Mouse (Mus musculus) stomach, postnatal 0 days (tissue): Measurements from ENCODE around the gene Idh2. TPM values are rescaled to one million over a fixed set of nuclear protein-coding genes. Genes with fewer than 3 reads are reported as not detected.

ENCODE experiments used
- ATAC-seq: fragments of 200-750 bp; cut with Nextera tagmentation; 2 replicates; pipeline ENCODE4 v1.8.0; 2017; ENCODE audit not compliant: low FRiP score, low TSS enrichment
- DNase-seq: peaks from one replicate; pipeline ENCODE4 v3.0.0-alpha.2; 2016; ENCODE audit warnings: low spot score
- H3K27ac ChIP-seq: fragments of 300-500 bp; sonication (generic); replicated peaks from 2 replicates; pipeline ENCODE4 v1.5.1; 2014; ENCODE audit warnings: mild to moderate bottlenecking, control low read depth
- H3K27me3 ChIP-seq: fragments of 300-500 bp; sonication (generic); 2 replicates; pipeline ENCODE4 v1.6.1; 2014; ENCODE audit warnings: low read length; ENCODE audit not compliant: control insufficient read depth, insufficient read depth
- H3K36me3 ChIP-seq: fragments of 300-500 bp; sonication (generic); 2 replicates; pipeline ENCODE4 v1.6.1; 2014; ENCODE audit warnings: low read length, mixed read lengths; ENCODE audit not compliant: control insufficient read depth, insufficient read depth
- H3K4me1 ChIP-seq: fragments of 300-500 bp; sonication (generic); replicated peaks from 2 replicates; pipeline ENCODE4 v1.6.1; 2014; ENCODE audit warnings: antibody characterized with exemption; ENCODE audit not compliant: control insufficient read depth, insufficient read depth
- H3K4me2 ChIP-seq: fragments of 300-500 bp; sonication (generic); replicated peaks from 2 replicates; pipeline ENCODE4 v1.6.1; 2014; ENCODE audit warnings: low read depth, mild to moderate bottlenecking, control low read depth, moderate library complexity
- H3K4me3 ChIP-seq: fragments of 300-500 bp; sonication (generic); 2 replicates; pipeline ENCODE4 v1.5.1; 2014; ENCODE audit warnings: low read depth, low read length, control low read depth
- H3K9ac ChIP-seq: fragments of 300-500 bp; sonication (generic); 2 replicates; pipeline ENCODE4 v1.6.1; 2014; ENCODE audit warnings: mild to moderate bottlenecking, low read length, control low read depth, mixed read lengths
- H3K9me3 ChIP-seq: fragments of 300-500 bp; sonication (generic); 2 replicates; pipeline ENCODE4 v1.6.1; 2016; ENCODE audit warnings: low read length; ENCODE audit not compliant: control insufficient read depth
- CTCF ChIP-seq: IDR thresholded peaks from 2 replicates; pipeline ENCODE4 v1.5.1; 2016; ENCODE audit warnings: antibody characterized with exemption, low read depth, mild to moderate bottlenecking, moderate library complexity
- EP300 ChIP-seq: optimal IDR thresholded peaks from 2 replicates; pipeline ENCODE3; 2016; ENCODE audit warnings: antibody characterized with exemption
- WGBS: fragments of 180-500 bp; shearing (Covaris S2); extraction: QIAGEN DNeasy Blood & Tissue Kit; methylation state at CpG from one replicate; pipeline ENCODE4 v1.1.7; 2014; 5-methylcytosine and 5-hydroxymethylcytosine counted together
- polyA plus RNA-seq: library from polyadenylated mRNA; unstranded; fragments of >200 nt; fragmentation: Nextera tagmentation; extraction: Ambion mirVana; gene quantifications from 2 replicates; pipeline ENCODE4 v1.2.1, GENCODE M21; 2015

The Idh2 gene
- 288 TPM in 2 replicates for polyA plus RNA-seq

DNA sequence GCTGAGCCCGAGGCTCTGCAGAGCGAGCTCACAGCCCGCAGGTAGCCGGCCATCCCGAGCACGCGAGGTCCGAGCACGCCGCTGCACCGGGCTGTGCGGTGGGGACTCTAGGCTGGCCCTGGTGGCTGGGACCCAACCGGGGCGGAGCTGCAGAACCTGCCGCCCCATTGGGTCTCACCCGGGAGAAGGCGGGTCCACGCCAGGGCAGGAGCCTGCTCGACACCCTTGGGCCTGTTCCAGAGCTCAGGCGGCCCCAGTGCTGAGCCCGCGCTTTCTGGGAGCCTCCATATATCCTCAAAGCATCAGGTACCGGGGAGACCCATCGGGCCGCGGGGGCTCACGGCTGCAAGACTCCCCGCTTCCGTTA lies at the start of gene Idh2:
Gene Idh2 (minus strand): TSS at position 169 of the 367 bp plus-strand sequence.
- DNase-seq: peak; percentile 95
- ATAC-seq: peak; percentile 94

DNA sequence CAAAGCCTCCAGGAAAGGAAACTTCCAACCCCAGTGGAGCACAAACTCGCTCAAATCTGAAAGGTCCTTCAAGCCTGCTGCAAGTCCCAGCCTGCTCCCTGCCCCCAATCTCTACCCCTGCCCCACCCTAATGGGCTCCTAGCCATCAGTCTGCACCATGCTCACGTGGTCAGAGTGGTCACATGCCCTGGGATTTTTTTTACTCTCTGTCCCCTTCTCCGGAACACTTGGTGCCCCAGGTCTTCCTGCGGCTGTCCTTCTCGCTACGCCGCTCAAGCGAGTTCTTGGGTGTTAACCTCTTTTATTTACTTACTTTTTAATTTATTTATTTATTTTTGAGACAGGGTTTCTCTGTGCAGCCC lies 45.7 kb upstream of the Idh2 start:
- Histone ChIP-seq H3K4me2 (0 out of 2 replicates have a peak overlapping the region, but pooled peaks have one; percentile 29), H3K4me3 (no peak overlapping the region), H3K36me3 (no peaks in the 10 kb centered on the region), H3K27me3 (no peaks in the 10 kb centered on the region), H3K9ac (peak overlapping the region; percentile 31; the same call in 1 of the 2 replicates), H3K27ac (peak overlapping the region; percentile 95), H3K9me3 (no peaks in the 10 kb centered on the region), H3K4me1 (peaks cover 6% of the 10 kb centered on the region)
- DNase-seq (peak; percentile 92), ATAC-seq (peak; percentile 67)
- whole genome bisulfite sequencing: 51% methylated on average over 8 of the region's 8 CpGs
- no peak for TF ChIP-seq CTCF
- TF ChIP-seq EP300: no peak

More for the DNA sequence above, at the start of gene Idh2:
- peaks cover 10% of the 10 kb centered on the region for H3K4me1 ChIP-seq
- 0% methylated on average over 28 of the region's 29 CpGs for WGBS
- H3K9me3 ChIP-seq: no peaks in the 10 kb centered on the region
- H3K27me3 ChIP-seq: no peaks in the 10 kb centered on the region
- no peak for TF ChIP-seq EP300
- H3K36me3 ChIP-seq: no peaks in the 10 kb centered on the region
- H3K9ac ChIP-seq: peak within 1 kb of the TSS; percentile 95
- H3K4me2 ChIP-seq: peak within 1 kb of the TSS; percentile 94
- H3K27ac ChIP-seq: peak within 1 kb of the TSS; percentile 98
- H3K4me3 ChIP-seq: peak within 1 kb of the TSS; percentile 92

DNA sequence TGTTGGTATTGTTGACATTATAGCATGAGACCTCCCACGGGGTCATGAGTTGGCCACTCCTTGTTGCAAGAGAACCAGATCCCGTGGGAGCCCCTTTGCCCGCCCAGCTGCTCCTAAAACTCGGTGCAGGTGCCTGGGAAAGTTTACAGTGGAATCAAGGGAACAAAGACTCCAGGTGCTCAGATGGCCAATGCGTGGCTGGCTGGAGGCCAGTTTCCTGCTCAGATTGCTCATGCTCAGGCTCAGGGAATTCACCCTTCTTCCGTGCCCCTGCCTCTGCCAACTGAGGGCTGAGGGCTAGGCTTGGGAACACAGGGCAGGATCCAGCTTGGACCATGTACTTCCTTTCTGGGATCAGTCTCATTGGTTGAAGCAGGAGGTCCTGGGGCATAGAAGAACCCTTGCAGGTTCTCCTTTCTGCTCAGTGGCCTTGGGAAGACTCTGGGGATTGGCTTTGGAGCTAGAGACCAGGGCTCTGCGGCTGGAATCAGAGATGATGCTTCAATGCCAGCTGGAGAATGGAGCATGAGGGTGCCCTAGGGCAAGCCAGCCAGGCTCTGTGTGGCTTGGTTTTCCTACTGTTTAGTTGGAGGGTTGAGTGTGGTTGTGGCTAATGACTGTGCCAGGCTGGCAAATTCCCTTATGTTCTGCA lies 45.2 kb upstream of the Idh2 start:
- TF ChIP-seq EP300 (no peak), CTCF (no peak)
- DNase-seq (peak; percentile 94), ATAC-seq (peak; percentile 88)
- Histone ChIP-seq H3K36me3 (no peaks in the 10 kb centered on the region), H3K27ac (peak overlapping the region; percentile 95), H3K9me3 (no peaks in the 10 kb centered on the region), H3K4me3 (no peak overlapping the region), H3K27me3 (no peaks in the 10 kb centered on the region), H3K4me1 (peaks cover 6% of the 10 kb centered on the region; the same call in 1 of the 2 replicates), H3K4me2 (0 out of 2 replicates have a peak overlapping the region, but pooled peaks have one; percentile 29), H3K9ac (peak overlapping the region; percentile 31)
- WGBS: 31% methylated on average over 7 of the region's 7 CpGs

DNA sequence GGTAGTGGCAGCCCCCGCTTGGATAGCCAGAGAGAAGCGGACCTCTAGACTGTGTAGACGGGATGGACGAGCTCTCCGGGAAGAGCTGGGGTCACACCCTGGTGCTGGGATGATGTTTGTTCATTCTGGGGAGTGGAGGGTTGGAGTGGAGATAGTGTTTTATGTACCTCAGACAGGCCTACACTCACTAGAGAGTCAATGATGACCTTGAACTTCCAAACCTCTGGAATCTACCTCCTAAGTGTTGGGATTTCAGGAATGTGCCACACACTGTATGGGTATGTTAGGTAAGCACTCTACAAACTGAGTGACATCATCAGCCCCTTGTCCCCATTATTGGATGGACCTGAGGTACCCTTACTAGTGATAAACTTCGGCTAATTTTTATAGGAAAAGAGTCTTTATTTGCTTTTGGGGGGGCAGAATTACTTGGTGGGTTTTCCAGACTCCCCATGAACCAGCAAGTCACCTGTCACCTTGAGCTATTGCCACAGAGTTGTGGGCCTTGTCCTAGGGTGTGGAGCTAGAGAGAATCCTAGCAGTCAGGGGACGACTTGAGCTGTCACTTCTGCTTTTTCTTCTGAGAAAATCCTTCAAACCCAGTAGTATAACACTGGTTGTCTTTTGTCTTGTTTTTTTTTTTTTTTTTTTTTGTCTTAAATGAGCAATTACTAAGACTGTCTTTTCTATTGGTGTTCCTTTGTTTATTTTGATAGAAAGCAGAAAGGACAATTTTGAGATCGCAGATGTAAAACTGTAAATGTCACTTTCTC lies 43.5 kb upstream of the Idh2 start:
- Histone ChIP-seq H3K4me2 (no peak overlapping the region), H3K4me1 (peaks cover 6% of the 10 kb centered on the region; the same call in 1 of the 2 replicates), H3K9ac (no peak overlapping the region), H3K4me3 (no peak overlapping the region), H3K36me3 (no peaks in the 10 kb centered on the region), H3K27me3 (no peaks in the 10 kb centered on the region), H3K27ac (no peak overlapping the region), H3K9me3 (no peaks in the 10 kb centered on the region)
- TF ChIP-seq EP300 (no peak), CTCF (no peak)
- DNase-seq (no peak), ATAC-seq (no peak)
- WGBS: 77% methylated on average over 8 of the region's 8 CpGs

DNA sequence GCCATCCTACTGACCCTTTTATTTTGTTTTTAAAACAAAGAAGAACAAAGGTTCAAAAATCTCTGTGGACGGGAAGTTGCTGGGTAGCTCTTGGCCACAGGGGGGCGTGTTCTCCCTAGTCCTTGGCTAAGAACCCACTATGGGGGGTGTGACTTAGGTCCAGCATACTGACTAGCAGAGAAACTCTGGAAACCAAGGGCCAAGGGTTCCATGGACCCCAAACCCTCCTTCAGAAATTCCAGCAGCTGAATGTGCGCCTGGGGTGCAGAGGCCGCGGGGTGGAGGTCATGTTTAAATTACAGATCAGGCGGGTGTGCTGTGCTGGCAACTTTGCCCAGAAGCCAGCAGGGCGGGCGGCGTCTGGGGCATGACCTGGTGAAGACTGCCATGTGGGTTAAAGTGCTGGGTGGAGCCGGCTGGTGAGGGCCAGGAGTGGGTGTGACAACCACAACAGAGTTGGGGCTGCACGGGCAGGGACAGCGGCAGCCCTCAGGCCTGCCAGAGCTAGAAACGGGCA lies 41.6 kb upstream of the Idh2 start:
- ATAC-seq: peak; percentile 72
- DNase-seq: peak; percentile 88
- WGBS: 23% methylated on average over 13 of the region's 13 CpGs
- no peaks in the 10 kb centered on the region for H3K36me3 ChIP-seq
- no peaks in the 10 kb centered on the region for H3K9me3 ChIP-seq
- H3K4me2 ChIP-seq: no peak overlapping the region
- peak; percentile 78 for TF ChIP-seq CTCF
- TF ChIP-seq EP300: no peak
- H3K4me1 ChIP-seq: peaks cover 6% of the 10 kb centered on the region; the same call in 1 of the 2 replicates
- no peak overlapping the region for H3K9ac ChIP-seq
- no peak overlapping the region for H3K4me3 ChIP-seq
- no peaks in the 10 kb centered on the region for H3K27me3 ChIP-seq
- peak overlapping the region; percentile 70 for H3K27ac ChIP-seq

DNA sequence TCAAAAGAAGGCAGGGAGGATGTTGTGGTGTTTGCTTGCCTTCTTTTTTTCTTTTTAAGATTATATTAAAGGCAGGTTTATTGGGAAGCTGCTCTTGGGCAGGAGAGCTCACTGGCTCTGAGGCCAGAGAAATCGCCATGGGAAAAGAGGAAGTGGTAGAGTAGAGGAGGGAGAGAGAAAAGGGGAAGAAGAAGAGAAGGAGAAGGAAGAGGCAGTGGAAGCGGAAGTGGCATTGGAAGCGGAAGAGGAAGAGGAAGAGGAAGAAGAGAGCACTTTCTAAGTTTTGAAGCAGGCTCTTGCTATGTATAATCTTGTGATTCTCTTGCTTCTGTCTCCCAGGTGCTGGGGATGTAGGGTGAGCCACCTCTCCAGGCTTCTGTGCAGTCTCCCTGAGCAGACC lies 39.5 kb upstream of the Idh2 start:
- TF ChIP-seq EP300: no peak
- TF ChIP-seq CTCF: no peak
- no peak overlapping the region for H3K27ac ChIP-seq
- H3K9me3 ChIP-seq: no peaks in the 10 kb centered on the region
- no peaks in the 10 kb centered on the region for H3K36me3 ChIP-seq
- no peak for ATAC-seq
- no peak for DNase-seq
- H3K27me3 ChIP-seq: no peaks in the 10 kb centered on the region
- no peaks in the 10 kb centered on the region for H3K4me1 ChIP-seq
- H3K4me3 ChIP-seq: no peak overlapping the region
- no peak overlapping the region for H3K4me2 ChIP-seq
- H3K9ac ChIP-seq: no peak overlapping the region
- 77% methylated on average over 3 of the region's 3 CpGs for WGBS
